Mouse (Mus musculus) embryonic fibroblast, embryonic 13.5 days (primary cell): Measurements from ENCODE around the gene Rbpj. TPM values are rescaled to one million over a fixed set of nuclear protein-coding genes. Genes with fewer than 3 reads are reported as not detected.
A peak's percentile ranks its signal among the peaks of the same experiment; 100 is the strongest.

ENCODE experiments used
- H3K27ac ChIP-seq: 2 replicates; pipeline ENCODE4 v1.5.1; 2012; ENCODE audit warnings: low read length, control low read depth, inconsistent platforms; ENCODE audit not compliant: insufficient read depth
- H3K4me1 ChIP-seq: 2 replicates; pipeline ENCODE4 v1.6.1; 2011; ENCODE audit warnings: low read length; ENCODE audit not compliant: control insufficient read depth, insufficient read depth
- H3K4me3 ChIP-seq: 2 replicates; pipeline ENCODE4 v1.5.1; 2011; ENCODE audit warnings: mild to moderate bottlenecking, control low read depth, low read length; ENCODE audit not compliant: insufficient read depth
- CTCF ChIP-seq: IDR thresholded peaks from 2 replicates; pipeline ENCODE4 v1.5.1; 2011; ENCODE audit warnings: mild to moderate bottlenecking, control low read depth, low read length, moderate library complexity, borderline replicate concordance; ENCODE audit not compliant: insufficient read depth
- POLR2A ChIP-seq: IDR thresholded peaks from 2 replicates; pipeline ENCODE4 v1.6.1; 2011; ENCODE audit warnings: low read depth, mild to moderate bottlenecking, control low read depth, low read length, moderate library complexity
- polyA plus RNA-seq: library from polyadenylated mRNA; stranded (reverse); fragments of >200 nt; gene quantifications from 2 replicates; pipeline ENCODE4 v1.2.4, GENCODE M21; 2011; ENCODE audit warnings: low read depth; ENCODE audit not compliant: missing spikeins, insufficient read length

The Rbpj gene
- polyA plus RNA-seq, 1 experiment = 98.7 TPM

DNA sequence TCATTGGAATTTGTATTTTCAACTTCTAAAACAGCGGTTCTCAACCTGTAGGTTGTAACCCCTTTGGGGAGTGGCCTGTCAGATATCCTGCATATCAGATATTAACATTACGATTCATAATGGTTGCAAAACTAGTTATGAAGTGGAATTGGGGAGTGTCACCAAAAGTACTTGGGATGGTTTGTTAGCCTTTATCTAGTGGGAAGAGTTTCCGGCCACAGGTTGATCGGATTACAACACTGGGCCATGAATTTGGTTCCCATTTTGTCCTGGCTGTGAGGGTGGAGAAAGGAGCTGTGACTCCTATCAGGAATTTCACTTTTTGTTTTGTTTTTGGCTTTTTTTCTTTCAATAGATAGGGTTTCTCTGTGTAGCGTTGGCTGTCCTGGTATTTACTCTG is 90.0 kb downstream of the Rbpj start:
- H3K4me1 ChIP-seq = no peaks in the 10 kb centered on the region
- TF ChIP-seq POLR2A = no peak
- no peak for TF ChIP-seq CTCF
- no peak overlapping the region for H3K27ac ChIP-seq
- no peak overlapping the region for H3K4me3 ChIP-seq

GRCm38 (mm10) chr5:53557544-53558260 is 91.8 kb downstream of the Rbpj start:
- H3K27ac ChIP-seq = no peak overlapping the region
- H3K4me1 ChIP-seq = no peaks in the 10 kb centered on the region
- TF ChIP-seq POLR2A (no peak), CTCF (no peak)
- H3K4me3 ChIP-seq = no peak overlapping the region

GRCm38 (mm10) chr5:53561160-53561559 is 95.2 kb downstream of the Rbpj start:
- Histone ChIP-seq H3K27ac (no peak overlapping the region), H3K4me3 (no peak overlapping the region), H3K4me1 (peaks cover 10% of the 10 kb centered on the region)
- TF ChIP-seq POLR2A (no peak), CTCF (no peak)

DNA sequence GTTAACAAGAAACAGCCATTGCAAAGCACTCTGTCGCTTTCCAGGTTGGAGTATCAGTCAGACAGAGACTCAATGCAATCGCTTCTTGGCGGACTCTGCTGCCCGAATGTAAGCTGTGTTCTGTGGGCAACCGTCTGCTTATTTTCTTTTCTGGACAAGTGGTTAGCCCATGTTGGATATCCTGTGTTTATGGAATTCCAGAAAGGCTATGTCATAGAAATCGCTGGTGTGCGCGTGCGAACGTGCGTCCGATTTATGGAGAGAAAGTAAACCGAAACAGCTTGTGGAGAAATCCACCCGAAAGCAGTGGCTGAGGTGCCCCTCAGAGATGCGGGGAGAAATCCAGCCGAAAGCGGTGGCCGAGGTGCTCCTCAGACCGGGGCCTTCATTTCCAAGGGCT is 98.4 kb downstream of the Rbpj start:
- peak overlapping the region; percentile 56 for H3K27ac ChIP-seq
- no peak overlapping the region for H3K4me3 ChIP-seq
- TF ChIP-seq CTCF = no peak
- no peak; the same call in 1 of the 2 replicates for TF ChIP-seq POLR2A
- peaks cover 10% of the 10 kb centered on the region for H3K4me1 ChIP-seq

- peak overlapping the region; percentile 96 for H3K27ac ChIP-seq
- TF ChIP-seq CTCF (no peak), POLR2A (no peak)
- no peak overlapping the region for H3K4me3 ChIP-seq
- H3K4me1 ChIP-seq = peaks cover 10% of the 10 kb centered on the region
These were observed 99.4 kb downstream of the Rbpj start for GRCm38 (mm10) chr5:53565213-53565794.

GRCm38 (mm10) chr5:53566485-53567083 is 100.6 kb downstream of the Rbpj start:
- TF ChIP-seq POLR2A (no peak), CTCF (no peak)
- no peak overlapping the region for H3K27ac ChIP-seq
- peaks cover 10% of the 10 kb centered on the region for H3K4me1 ChIP-seq

GRCm38 (mm10) chr5:53572496-53572895 is 106.5 kb downstream of the Rbpj start:
- no peak overlapping the region for H3K27ac ChIP-seq
- H3K4me3 ChIP-seq = no peak overlapping the region
- H3K4me1 ChIP-seq = no peaks in the 10 kb centered on the region
- TF ChIP-seq CTCF = no peak
- TF ChIP-seq POLR2A = no peak

More at GRCm38 (mm10) chr5:53566485-53567083, 100.6 kb downstream of the Rbpj start:
- no peak overlapping the region for H3K4me3 ChIP-seq

DNA sequence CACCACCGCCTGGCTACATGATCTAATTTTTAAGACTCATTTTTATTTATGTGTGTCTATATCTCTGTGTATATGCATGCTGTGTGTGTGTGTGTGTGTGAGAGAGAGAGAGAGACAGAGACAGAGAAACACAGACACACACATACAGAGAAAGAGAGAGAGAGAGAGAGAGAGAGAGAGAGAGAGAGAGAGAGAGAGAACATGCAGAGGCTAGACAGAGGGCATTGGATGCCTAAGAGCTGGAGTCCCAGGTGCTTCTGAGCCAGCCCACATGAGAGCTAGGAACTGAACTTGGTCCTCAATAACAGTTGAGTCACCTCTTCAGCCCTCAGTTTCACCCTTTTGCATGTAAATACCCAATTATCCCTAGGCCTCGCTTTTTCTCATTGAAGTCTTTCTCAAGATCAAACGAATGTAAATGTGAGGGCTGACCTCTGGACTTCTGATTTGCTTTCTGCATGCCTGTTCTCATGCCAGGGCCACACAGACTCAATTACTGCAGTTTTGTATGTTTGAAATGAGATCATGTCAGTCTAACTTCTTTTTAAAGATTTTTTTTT is 109.0 kb downstream of the Rbpj start:
- Histone ChIP-seq H3K27ac (no peak overlapping the region), H3K4me3 (no peak overlapping the region), H3K4me1 (no peaks in the 10 kb centered on the region)
- TF ChIP-seq POLR2A (no peak), CTCF (no peak)

GRCm38 (mm10) chr5:53577272-53577889 is 111.4 kb downstream of the Rbpj start:
- TF ChIP-seq POLR2A = no peak
- no peak for TF ChIP-seq CTCF
- Histone ChIP-seq H3K4me3 (no peak overlapping the region), H3K4me1 (no peaks in the 10 kb centered on the region), H3K27ac (no peak overlapping the region)
